Mouse (Mus musculus) midbrain, postnatal 0 days (tissue): ENCODE measurements around the gene Hemk1. TPM values are rescaled to one million over a fixed set of nuclear protein-coding genes. Genes with fewer than 3 reads are reported as not detected.

ENCODE experiments used
- ATAC-seq: fragments of 200-750 bp; cut with Nextera tagmentation; 2 replicates; pipeline ENCODE4 v1.8.0; 2017; ENCODE audit warnings: moderate number of reproducible peaks, mild to moderate bottlenecking, moderate TSS enrichment, moderate library complexity; ENCODE audit not compliant: low FRiP score
- DNase-seq: peaks from one replicate; pipeline ENCODE4 v3.0.0-alpha.2; 2015; ENCODE audit warnings: low spot score
- H3K27ac ChIP-seq: fragments of 300-500 bp; sonication (generic); 2 replicates; pipeline ENCODE4 v1.5.1; 2014; ENCODE audit warnings: low read depth, mild to moderate bottlenecking, low read length, mixed read lengths
- H3K27me3 ChIP-seq: fragments of 300-500 bp; sonication (generic); 2 replicates; pipeline ENCODE4 v1.6.1; 2014; ENCODE audit warnings: low read length, control low read depth, mixed read lengths; ENCODE audit not compliant: insufficient read depth
- H3K36me3 ChIP-seq: fragments of 300-500 bp; sonication (generic); 2 replicates; pipeline ENCODE4 v1.6.1; 2014; ENCODE audit warnings: low read length, control low read depth, mixed read lengths; ENCODE audit not compliant: insufficient read depth
- H3K4me1 ChIP-seq: fragments of 300-500 bp; sonication (generic); 2 replicates; pipeline ENCODE4 v1.6.1; 2014; ENCODE audit warnings: mild to moderate bottlenecking, control low read depth, antibody characterized with exemption, low read length, mixed read lengths; ENCODE audit not compliant: insufficient read depth
- H3K4me2 ChIP-seq: fragments of 300-500 bp; sonication (generic); 2 replicates; pipeline ENCODE4 v1.6.1; 2014; ENCODE audit warnings: low read depth, mild to moderate bottlenecking, low read length, mixed read lengths; ENCODE audit not compliant: poor library complexity, severe bottlenecking
- H3K4me3 ChIP-seq: fragments of 300-500 bp; sonication (generic); 2 replicates; pipeline ENCODE4 v1.5.1; 2014; ENCODE audit warnings: low read depth, mild to moderate bottlenecking, low read length, moderate library complexity
- H3K9ac ChIP-seq: fragments of 300-500 bp; sonication (generic); replicated peaks from 2 replicates; pipeline ENCODE4 v1.6.1; 2014; ENCODE audit warnings: mild to moderate bottlenecking, low read length, moderate library complexity, mixed read lengths; ENCODE audit not compliant: poor library complexity, severe bottlenecking
- H3K9me3 ChIP-seq: fragments of 300-500 bp; sonication (generic); 2 replicates; pipeline ENCODE4 v1.6.1; 2016; ENCODE audit warnings: low read length, control low read depth
- CTCF ChIP-seq: IDR thresholded peaks from 2 replicates; pipeline ENCODE4 v1.5.1; 2016; ENCODE audit warnings: antibody characterized with exemption, mild to moderate bottlenecking
- WGBS: fragments of 180-500 bp; shearing (Covaris S2); extraction: QIAGEN DNeasy Blood & Tissue Kit; methylation state at CpG from one replicate; pipeline ENCODE4 v1.1.7; 2014; 5-methylcytosine and 5-hydroxymethylcytosine counted together
- polyA plus RNA-seq: library from polyadenylated mRNA; unstranded; fragments of >200 nt; fragmentation: Nextera tagmentation; extraction: Ambion mirVana; gene quantifications from 2 replicates; pipeline ENCODE4 v1.2.1, GENCODE M21; 2015
- total RNA-seq: library from RNA; depleted of rRNA; stranded (reverse); fragments of >200 nt; gene quantifications from 2 replicates; pipeline ENCODE4 v1.2.3, GENCODE M21; 2014

Hemk1 gene
- total and polyA plus RNA-seq, 2 experiments from 2014 or later: 15.8 to 15.9 TPM

- Histone ChIP-seq H3K4me2 (no peak overlapping the region), H3K36me3 (no peaks in the 10 kb centered on the region), H3K9me3 (no peaks in the 10 kb centered on the region), H3K4me3 (no peak overlapping the region), H3K27me3 (no peaks in the 10 kb centered on the region), H3K27ac (no peak overlapping the region), H3K9ac (no peak overlapping the region), H3K4me1 (peaks cover 3% of the 10 kb centered on the region; the same call in 1 of the 2 replicates)
- ATAC-seq (no peak), DNase-seq (no peak)
- WGBS: 91% methylated on average over 5 of the region's 5 CpGs
- TF ChIP-seq CTCF: no peak
Observed at GRCm38 (mm10) chr9:107281241-107281987, 56.7 kb downstream of the Hemk1 start.

DNA sequence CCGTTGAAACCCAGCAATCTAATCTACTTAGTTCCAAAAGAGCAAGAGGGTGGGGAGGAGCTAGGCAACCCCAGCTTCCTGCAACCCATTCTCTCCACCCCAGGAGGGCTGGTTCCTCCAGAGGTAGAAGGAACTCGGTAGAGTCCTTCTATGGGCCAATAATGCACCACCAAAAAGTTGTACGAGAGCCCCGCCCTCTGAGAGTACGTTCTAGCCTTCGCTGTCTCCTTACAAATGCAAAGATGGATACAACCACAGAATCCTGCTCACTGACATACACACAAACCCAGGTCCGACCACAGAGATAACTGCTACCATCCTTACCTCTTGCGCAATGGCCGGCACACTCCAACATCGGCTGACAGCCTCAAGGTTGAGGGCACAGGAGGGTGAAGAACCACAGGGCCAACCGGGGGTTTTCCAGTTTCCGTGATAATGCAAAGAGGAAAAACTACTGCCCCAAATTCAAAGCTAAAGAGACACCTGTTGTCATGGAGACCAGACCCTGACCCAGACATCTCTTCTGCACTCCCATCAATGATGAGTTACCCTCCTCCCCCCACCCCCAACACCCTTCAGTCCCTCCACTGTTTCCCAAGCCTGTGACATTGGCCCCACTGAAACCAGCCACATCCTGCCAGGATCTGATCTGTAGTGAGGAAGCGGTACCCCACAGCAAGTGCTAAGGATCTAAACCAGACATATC lies 57.7 kb downstream of the Hemk1 start:
- no peak overlapping the region for H3K4me3 ChIP-seq
- H3K4me1 ChIP-seq: peaks cover 3% of the 10 kb centered on the region; the same call in 1 of the 2 replicates
- H3K9me3 ChIP-seq: no peaks in the 10 kb centered on the region
- no peak overlapping the region for H3K27ac ChIP-seq
- no peaks in the 10 kb centered on the region for H3K27me3 ChIP-seq
- H3K9ac ChIP-seq: 0 out of 2 replicates have a peak overlapping the region, but pooled peaks have one; percentile 13
- no peak for ATAC-seq
- H3K4me2 ChIP-seq: 0 out of 2 replicates have a peak overlapping the region, but pooled peaks have one; percentile 15
- 48% methylated on average over 13 of the region's 13 CpGs for WGBS
- no peak for DNase-seq
- no peaks in the 10 kb centered on the region for H3K36me3 ChIP-seq
- no peak for TF ChIP-seq CTCF

DNA sequence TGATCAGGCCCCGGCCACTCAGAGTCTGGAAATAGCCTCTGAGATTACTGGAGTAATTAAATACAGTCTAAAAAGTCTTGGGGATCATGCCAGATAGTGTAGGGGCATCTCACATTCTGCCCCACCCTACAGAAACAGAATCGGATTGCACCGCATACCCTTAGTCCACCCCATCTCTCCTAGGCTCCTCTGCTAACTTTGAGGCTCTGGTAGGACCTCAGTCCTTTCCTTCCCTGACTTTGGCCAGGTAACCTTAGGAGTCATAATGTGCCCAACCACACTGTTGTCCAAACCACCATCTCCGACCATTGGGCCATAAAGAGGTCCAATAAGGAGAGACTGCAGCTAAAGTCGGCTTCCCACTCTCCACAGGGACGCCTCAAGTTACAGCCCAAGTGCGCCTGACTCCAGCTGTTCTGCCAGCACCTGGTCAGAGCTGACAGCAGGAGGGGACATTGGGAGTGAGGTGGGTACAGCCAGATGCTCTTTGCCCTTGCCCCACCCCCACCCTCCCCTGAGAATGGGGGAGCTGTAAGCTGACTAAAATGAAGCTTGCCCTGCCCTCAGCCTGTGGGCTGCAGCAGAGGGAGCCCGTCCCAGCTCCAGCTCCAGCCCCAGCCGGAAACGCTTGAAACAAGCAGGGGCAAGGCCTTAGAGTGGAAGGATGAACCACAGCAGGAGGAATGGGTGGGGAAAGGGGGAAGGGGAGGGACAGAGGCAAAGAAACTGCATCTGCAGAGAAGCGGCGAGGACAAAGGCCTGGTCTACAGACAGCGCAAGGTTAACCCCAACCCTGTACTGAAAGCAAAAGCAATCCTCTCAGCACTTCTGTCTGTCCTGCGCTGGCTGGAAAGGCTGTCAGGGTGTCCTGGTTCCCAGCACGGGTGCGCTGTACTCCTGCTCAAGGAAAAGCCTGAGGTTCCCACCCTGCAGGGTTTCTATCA lies 58.5 kb downstream of the Hemk1 start:
- Histone ChIP-seq H3K4me2 (0 out of 2 replicates have a peak overlapping the region, but pooled peaks have one; percentile 15), H3K4me3 (no peak overlapping the region), H3K27ac (no peak overlapping the region), H3K36me3 (no peaks in the 10 kb centered on the region), H3K27me3 (no peaks in the 10 kb centered on the region), H3K9ac (0 out of 2 replicates have a peak overlapping the region, but pooled peaks have one; percentile 13), H3K9me3 (no peaks in the 10 kb centered on the region), H3K4me1 (peaks cover 3% of the 10 kb centered on the region; the same call in 1 of the 2 replicates)
- WGBS: 34% methylated on average over 16 of the region's 16 CpGs
- peak; percentile 9; the same call in 1 of the 2 replicates for TF ChIP-seq CTCF
- ATAC-seq: 0 out of 2 replicates have a peak, but pooled peaks have one; percentile 20
- no peak for DNase-seq

- Histone ChIP-seq H3K27ac (no peak overlapping the region), H3K27me3 (no peaks in the 10 kb centered on the region), H3K9me3 (no peaks in the 10 kb centered on the region), H3K4me2 (no peak overlapping the region), H3K9ac (no peak overlapping the region), H3K4me1 (peaks cover 3% of the 10 kb centered on the region; the same call in 1 of the 2 replicates), H3K4me3 (no peak overlapping the region), H3K36me3 (no peaks in the 10 kb centered on the region)
- WGBS: 49% methylated on average over 8 of the region's 8 CpGs
- no peak for TF ChIP-seq CTCF
- peak; percentile 72 for DNase-seq
- 0 out of 2 replicates have a peak, but pooled peaks have one; percentile 23 for ATAC-seq
Observed at GRCm38 (mm10) chr9:107278527-107279377, 59.4 kb downstream of the Hemk1 start.

DNA sequence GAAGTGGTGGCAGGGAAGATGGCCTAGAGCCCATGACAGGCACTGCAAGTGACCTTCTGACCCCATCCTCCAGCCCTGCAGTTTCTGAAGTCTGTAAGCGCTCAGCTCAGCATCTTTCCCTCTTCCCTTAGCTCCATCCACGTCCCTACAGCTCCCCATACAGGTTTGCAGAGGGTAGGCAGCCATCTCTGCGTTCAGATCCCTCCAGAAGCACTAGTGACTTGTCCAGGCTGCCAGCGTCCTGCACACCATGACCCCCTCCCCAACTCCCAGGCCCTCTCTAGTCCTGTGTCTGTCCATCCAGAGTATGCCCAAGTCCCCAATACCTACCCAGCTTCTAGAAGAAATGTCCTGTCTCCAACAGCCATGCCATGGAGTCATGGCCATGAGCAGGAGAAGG lies 60.0 kb downstream of the Hemk1 start:
- H3K9me3 ChIP-seq: no peaks in the 10 kb centered on the region
- H3K27ac ChIP-seq: no peak overlapping the region
- 56% methylated on average over 4 of the region's 4 CpGs for WGBS
- TF ChIP-seq CTCF: peak; percentile 74
- DNase-seq: peak; percentile 59
- no peaks in the 10 kb centered on the region for H3K36me3 ChIP-seq
- H3K4me2 ChIP-seq: no peak overlapping the region
- no peak overlapping the region for H3K4me3 ChIP-seq
- no peak overlapping the region for H3K9ac ChIP-seq
- no peaks in the 10 kb centered on the region for H3K27me3 ChIP-seq
- peaks cover 3% of the 10 kb centered on the region; the same call in 1 of the 2 replicates for H3K4me1 ChIP-seq
- ATAC-seq: 0 out of 2 replicates have a peak, but pooled peaks have one; percentile 47
